Mouse (Mus musculus): ENCODE data around the gene Leng9. TPM values are rescaled to one million over a fixed set of nuclear protein-coding genes. Genes with fewer than 3 reads are reported as not detected.

The Leng9 gene
- total and polyA plus RNA-seq, 3 experiments, result 1.5 to 1.7 TPM; not detected in 1

DNA sequence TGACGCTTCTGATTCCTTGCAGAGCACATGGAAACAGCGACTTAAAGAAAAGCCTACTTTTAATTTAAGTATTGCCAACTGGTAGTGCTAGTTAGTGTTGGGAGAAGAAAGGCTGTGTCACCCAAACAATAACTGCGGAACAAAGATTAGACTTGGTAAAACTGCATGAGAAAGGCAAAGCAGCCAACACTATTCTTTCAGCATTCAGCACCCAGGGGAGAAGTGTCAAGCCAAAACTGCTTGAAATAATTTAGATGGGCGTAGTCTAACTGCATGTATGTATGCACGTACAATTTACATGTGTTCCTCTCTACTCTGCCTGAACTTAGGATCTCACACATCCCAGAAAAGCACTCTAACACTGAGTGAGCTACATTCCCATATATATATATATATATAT lies 4.2 kb upstream of the Leng9 start:
- H3K36me3 ChIP-seq (ENCODE audit: control insufficient read depth in 1 of 2, insufficient read depth in 2 of 2, low read length in 2 of 2), result no peaks in the 10 kb centered on the region
- no peaks in the 10 kb centered on the region for H3K9me3 ChIP-seq (replicated peaks; ENCODE audit: insufficient read depth, low read length)
- no peak for DNase-seq (ENCODE audit: low read depth, low spot score)
- H3K9ac ChIP-seq (ENCODE audit: control insufficient read depth, low read depth, low read length, poor library complexity, severe bottlenecking), result no peak overlapping the region
- H3K79me2 ChIP-seq (ENCODE audit: control insufficient read depth, insufficient read depth, low read length, poor library complexity), result peaks cover 2% of the 10 kb centered on the region; the same call in 1 of the 2 replicates
- H3K4me1 ChIP-seq (ENCODE audit: control insufficient read depth in 1 of 2, insufficient read depth in 2 of 2, low read length in 2 of 2), result 0 out of 4 replicates have a peak, but pooled peaks cover 0 to 4% of the 10 kb centered on the region in 2 experiments
- TF ChIP-seq GABPA (IDR thresholded peaks at IDR 0.05; ENCODE audit: low read depth, low read length), result no peak
- TF ChIP-seq MYC (IDR thresholded peaks at IDR 0.05; ENCODE audit: low read depth, low read length), result no peak
- H3K4me3 ChIP-seq (ENCODE audit: control insufficient read depth in 1 of 2, insufficient read depth in 1 of 2, low read depth in 2 of 2, low read length in 2 of 2), result no peak overlapping the region
- H3K27me3 ChIP-seq (ENCODE audit: control insufficient read depth in 1 of 2, insufficient read depth in 2 of 2, low read length in 2 of 2), result peaks cover 2 to 5% of the 10 kb centered on the region in 2 experiments
- H3K27ac ChIP-seq (ENCODE audit: control insufficient read depth, low read depth, low read length), result no peak overlapping the region

DNA sequence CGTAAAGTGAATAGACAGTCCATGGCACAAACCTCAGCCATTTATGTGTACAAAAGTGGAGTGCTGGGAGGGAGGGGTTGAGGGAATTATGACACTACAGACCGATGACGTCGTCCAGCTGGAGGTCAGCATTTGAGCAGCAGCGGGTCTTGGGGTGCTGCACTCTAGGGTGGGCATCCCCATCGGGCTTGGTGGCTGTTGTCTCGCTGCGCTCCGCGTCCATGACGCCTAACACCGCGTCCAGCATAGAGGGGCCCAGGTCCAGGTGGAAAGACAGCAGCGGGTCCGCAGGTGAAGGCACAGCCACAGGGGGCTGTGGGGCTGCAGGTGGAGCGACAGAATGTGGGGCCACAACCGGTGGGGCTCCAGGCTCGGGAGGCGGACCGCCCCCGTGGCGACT lies 1.1 kb upstream of the Leng9 start:
- Histone ChIP-seq H3K9ac (ENCODE audit: control insufficient read depth, low read depth, low read length, poor library complexity, severe bottlenecking) (no peak overlapping the region), H3K27ac (ENCODE audit: control insufficient read depth, low read depth, low read length) (no peak overlapping the region), H3K4me3 (ENCODE audit: control insufficient read depth in 1 of 2, insufficient read depth in 1 of 2, low read depth in 2 of 2, low read length in 2 of 2) (no peak overlapping the region), H3K27me3 (ENCODE audit: control insufficient read depth in 1 of 2, insufficient read depth in 2 of 2, low read length in 2 of 2) (peaks cover 0 to 2% of the 10 kb centered on the region in 2 experiments; a peak in 3 of 4 replicates), H3K36me3 (ENCODE audit: control insufficient read depth in 1 of 2, insufficient read depth in 2 of 2, low read length in 2 of 2) (peaks cover 2 to 3% of the 10 kb centered on the region in 2 experiments; a peak in 2 of 4 replicates), H3K9me3 (replicated peaks; ENCODE audit: insufficient read depth, low read length) (no peaks in the 10 kb centered on the region), H3K4me1 (ENCODE audit: control insufficient read depth in 1 of 2, insufficient read depth in 2 of 2, low read length in 2 of 2) (peaks cover 0 to 9% of the 10 kb centered on the region in 2 experiments; a peak in 1 of 4 replicates), H3K79me2 (ENCODE audit: control insufficient read depth, insufficient read depth, low read length, poor library complexity) (peaks cover 4% of the 10 kb centered on the region; the same call in 1 of the 2 replicates)
- TF ChIP-seq POLR2A (IDR thresholded peaks at IDR 0.05; ENCODE audit: control insufficient read depth in 1 of 2, insufficient read depth in 1 of 2, low read depth in 1 of 2, low read length in 2 of 2, poor library complexity in 1 of 2) (no peak), ETS1 (IDR thresholded peaks at IDR 0.05; ENCODE audit: low read depth, low read length) (no peak), NELFE (IDR thresholded peaks at IDR 0.05; ENCODE audit: low read depth, low read length) (no peak), MAZ (IDR thresholded peaks at IDR 0.05; ENCODE audit: low read depth, low read length) (no peak), ZKSCAN1 (IDR thresholded peaks at IDR 0.05; ENCODE audit: low read depth, low read length) (no peak), POLR2AphosphoS2 (IDR thresholded peaks at IDR 0.05; ENCODE audit: low read length) (no peak), ELF1 (IDR thresholded peaks at IDR 0.05; ENCODE audit: low read depth, low read length) (no peak), TBP (IDR thresholded peaks at IDR 0.05; ENCODE audit: low read depth, low read length) (no peak), HCFC1 (IDR thresholded peaks at IDR 0.05; ENCODE audit: low read depth, low read length) (no peak), MYB (IDR thresholded peaks at IDR 0.05; ENCODE audit: low read depth, low read length) (no peak), E2F4 (IDR thresholded peaks at IDR 0.05; ENCODE audit: borderline replicate concordance, low read depth, low read length) (no peak)
- DNase-seq (ENCODE audit: low read depth, low spot score), result no peak

- peaks cover 0 to 2% of the 10 kb centered on the region in 2 experiments; a peak in 3 of 4 replicates for H3K27me3 ChIP-seq (ENCODE audit: control insufficient read depth in 1 of 2, insufficient read depth in 2 of 2, low read length in 2 of 2)
- H3K79me2 ChIP-seq (ENCODE audit: control insufficient read depth, insufficient read depth, low read length, poor library complexity), result peaks cover 4% of the 10 kb centered on the region; the same call in 1 of the 2 replicates
- TF ChIP-seq SIN3A (IDR thresholded peaks at IDR 0.05; ENCODE audit: low read length) (peak; percentile 43; the same call in 1 of the 2 replicates), CHD1 (IDR thresholded peaks at IDR 0.05; ENCODE audit: low read depth, low read length) (no peak)
- peaks cover 0 to 9% of the 10 kb centered on the region in 2 experiments; a peak in 1 of 4 replicates for H3K4me1 ChIP-seq (ENCODE audit: control insufficient read depth in 1 of 2, insufficient read depth in 2 of 2, low read length in 2 of 2)
- peaks cover 2 to 3% of the 10 kb centered on the region in 2 experiments; a peak in 2 of 4 replicates for H3K36me3 ChIP-seq (ENCODE audit: control insufficient read depth in 1 of 2, insufficient read depth in 2 of 2, low read length in 2 of 2)
- H3K27ac ChIP-seq (ENCODE audit: control insufficient read depth, low read depth, low read length), result no peak overlapping the region
- DNase-seq (ENCODE audit: low read depth, low spot score), result peak; percentile 71
- H3K9me3 ChIP-seq (replicated peaks; ENCODE audit: insufficient read depth, low read length), result no peaks in the 10 kb centered on the region
- peak overlapping the region; percentile 80 to 98 for H3K4me3 ChIP-seq (ENCODE audit: control insufficient read depth in 1 of 2, insufficient read depth in 1 of 2, low read depth in 2 of 2, low read length in 2 of 2)
- peak overlapping the region; percentile 21 for H3K9ac ChIP-seq (ENCODE audit: control insufficient read depth, low read depth, low read length, poor library complexity, severe bottlenecking)
Observed at GRCm38 (mm10) chr7:4150811-4151221, 642 bp upstream of the Leng9 start.

Measured in MEL (cell line).